Mouse (Mus musculus) megakaryocyte, embryonic 14.5 days (primary cell): ENCODE data around the gene Trib2.

ENCODE experiments used
- FLI1 ChIP-seq: IDR thresholded peaks from 2 replicates; pipeline ENCODE4 v1.6.1; 2012; ENCODE audit warnings: low read length, inconsistent platforms, mixed read lengths
- GATA1 ChIP-seq: IDR thresholded peaks from 3 replicates; pipeline ENCODE4 v1.6.1; 2012; ENCODE audit warnings: mixed read lengths, low read length, inconsistent platforms, borderline replicate concordance

GRCm38 (mm10) chr12:15817365-15817764 is 643 bp upstream of the Trib2 start:
- TF ChIP-seq GATA1 (no peak), FLI1 (no peak)
